Mouse (Mus musculus): Measurements from ENCODE around the gene Cdk12.

- TF ChIP-seq CTCF (IDR thresholded peaks at IDR 0.05; ENCODE audit: extremely low read depth, insufficient read depth, insufficient read length, insufficient replicate concordance) (no peak), POLR2A (IDR thresholded peaks at IDR 0.05; ENCODE audit: low read depth, low read length) (no peak)
Observed at GRCm38 (mm10) chr11:98168400-98168799, 34.5 kb upstream of the Cdk12 start.
